Mouse (Mus musculus): Measurements from ENCODE around the gene Fancg. TPM values are rescaled to one million over a fixed set of nuclear protein-coding genes. Genes with fewer than 3 reads are reported as not detected.

Gene Fancg
- total RNA-seq (2021) = 1 to 10 TPM; 1.4 to 1.8 TPM
- long read RNA-seq, experiment 1 = 0 reads
- long read RNA-seq, experiment 2, partial matches to known transcripts = 0 of 2 reads
- long read RNA-seq, experiment 2, other reads (novel, unspliced or antisense) = 0 of 2 reads

GRCm38 (mm10) chr4:43010161-43011038 is at the start of gene Fancg:
Gene Fancg (minus strand): TSS chr4:43010506.
- DNase-seq (ENCODE audit: low spot score) = peak; percentile 77

GRCm38 (mm10) chr4:43059697-43060096 is 49.4 kb upstream of the Fancg start:
- no peak for DNase-seq (ENCODE audit: low spot score)

GRCm38 (mm10) chr4:43058753-43059654 is 48.7 kb upstream of the Fancg start, which contains the start of gene Unc13b:
Gene Unc13b (plus strand): TSS chr4:43058953.
- peak; percentile 81 for DNase-seq (ENCODE audit: low spot score)

GRCm38 (mm10) chr4:43058392-43058752 is 48.1 kb upstream of the Fancg start:
- no peak for DNase-seq (ENCODE audit: low spot score)

GRCm38 (mm10) chr4:43057654-43058053 is 47.3 kb upstream of the Fancg start:
- DNase-seq (ENCODE audit: low spot score) = no peak

GRCm38 (mm10) chr4:43052627-43053026 is 42.3 kb upstream of the Fancg start:
- peak; percentile 60 for DNase-seq (ENCODE audit: low spot score)

- peak; percentile 87 for DNase-seq (ENCODE audit: low spot score)
Measured at GRCm38 (mm10) chr4:43047231-43047630, 36.9 kb upstream of the Fancg start.

GRCm38 (mm10) chr4:43046607-43047006 is 36.3 kb upstream of the Fancg start:
- no peak for DNase-seq (ENCODE audit: low spot score)

GRCm38 (mm10) chr4:43045659-43046302 is 35.5 kb upstream of the Fancg start, which contains the start of gene Fam214b:
Gene Fam214b (minus strand): TSS chr4:43046220.
- DNase-seq (ENCODE audit: low spot score) = peak; percentile 99

GRCm38 (mm10) chr4:43045285-43045658 is 35.0 kb upstream of the Fancg start:
- DNase-seq (ENCODE audit: low spot score) = no peak

GRCm38 (mm10) chr4:43044673-43045072 is 34.4 kb upstream of the Fancg start:
- DNase-seq (ENCODE audit: low spot score) = no peak

GRCm38 (mm10) chr4:43043644-43044357 is 33.5 kb upstream of the Fancg start:
- no peak for DNase-seq (ENCODE audit: low spot score)

GRCm38 (mm10) chr4:43040881-43041547 is 30.7 kb upstream of the Fancg start:
- no peak for DNase-seq (ENCODE audit: low spot score)

GRCm38 (mm10) chr4:43040114-43040572 is 29.8 kb upstream of the Fancg start:
- DNase-seq (ENCODE audit: low spot score) = peak; percentile 97

- no peak for DNase-seq (ENCODE audit: low spot score)
Measured at GRCm38 (mm10) chr4:43039609-43040008, 29.3 kb upstream of the Fancg start.

GRCm38 (mm10) chr4:43038567-43039495 is 28.5 kb upstream of the Fancg start:
- no peak for DNase-seq (ENCODE audit: low spot score)

- DNase-seq (ENCODE audit: low spot score) = no peak
Measured at GRCm38 (mm10) chr4:43037860-43038566, 27.7 kb upstream of the Fancg start.

- no peak for DNase-seq (ENCODE audit: low spot score)
Measured at GRCm38 (mm10) chr4:43036356-43036755, 26.1 kb upstream of the Fancg start.
